Mouse (Mus musculus): ENCODE measurements around the gene Hs3st3a1. TPM values are rescaled to one million over a fixed set of nuclear protein-coding genes. Genes with fewer than 3 reads are reported as not detected.

Gene Hs3st3a1
- polyA plus RNA-seq, 1 experiment from 2014 or later = 0.11 TPM

GRCm38 (mm10) chr11:64503040-64503439 lies 67.9 kb downstream of the Hs3st3a1 start:
- 84% methylated on average over 3 of the region's 3 CpGs for WGBS
- Histone ChIP-seq H3K27me3 (ENCODE audit: control insufficient read depth, insufficient read depth, low read length) (no peaks in the 10 kb centered on the region), H3K9ac (ENCODE audit: low read length) (no peak overlapping the region), H3K4me2 (ENCODE audit: low read depth, low read length) (no peak overlapping the region), H3K4me3 (ENCODE audit: low read length) (no peak overlapping the region), H3K36me3 (ENCODE audit: control insufficient read depth, insufficient read depth) (no peaks in the 10 kb centered on the region), H3K4me1 (ENCODE audit: control insufficient read depth, insufficient read depth, low read length) (no peaks in the 10 kb centered on the region), H3K9me3 (replicated peaks; ENCODE audit: control insufficient read depth, low read length) (0 out of 2 replicates have a peak, but pooled peaks cover 5% of the 10 kb centered on the region), H3K27ac (ENCODE audit: low read length) (no peak overlapping the region)
- ATAC-seq (replicated peaks; ENCODE audit: extremely low read depth, insufficient read depth, low FRiP score) = no peak

GRCm38 (mm10) chr11:64505924-64506323 lies 70.8 kb downstream of the Hs3st3a1 start:
- no peak overlapping the region for H3K4me2 ChIP-seq (ENCODE audit: low read depth, low read length)
- H3K9me3 ChIP-seq (replicated peaks; ENCODE audit: control insufficient read depth, low read length) = 0 out of 2 replicates have a peak, but pooled peaks cover 5% of the 10 kb centered on the region
- no peak for ATAC-seq (replicated peaks; ENCODE audit: extremely low read depth, insufficient read depth, low FRiP score)
- WGBS = 72% methylated on average over 1 of the region's 1 CpGs
- no peak overlapping the region for H3K4me3 ChIP-seq (ENCODE audit: low read length)
- H3K4me1 ChIP-seq (ENCODE audit: control insufficient read depth, insufficient read depth, low read length) = no peaks in the 10 kb centered on the region
- H3K27me3 ChIP-seq (ENCODE audit: control insufficient read depth, insufficient read depth, low read length) = no peaks in the 10 kb centered on the region
- H3K36me3 ChIP-seq (ENCODE audit: control insufficient read depth, insufficient read depth) = no peaks in the 10 kb centered on the region
- H3K9ac ChIP-seq (ENCODE audit: low read length) = no peak overlapping the region
- no peak overlapping the region for H3K27ac ChIP-seq (ENCODE audit: low read length)

- 68% methylated on average over 3 of the region's 3 CpGs for WGBS
- H3K4me2 ChIP-seq (ENCODE audit: low read depth, low read length) = no peak overlapping the region
- H3K27ac ChIP-seq (ENCODE audit: low read length) = no peak overlapping the region
- H3K9ac ChIP-seq (ENCODE audit: low read length) = no peak overlapping the region
- no peaks in the 10 kb centered on the region for H3K36me3 ChIP-seq (ENCODE audit: control insufficient read depth, insufficient read depth)
- no peak overlapping the region for H3K4me3 ChIP-seq (ENCODE audit: low read length)
- H3K9me3 ChIP-seq (replicated peaks; ENCODE audit: control insufficient read depth, low read length) = 0 out of 2 replicates have a peak, but pooled peaks cover 5% of the 10 kb centered on the region
- no peaks in the 10 kb centered on the region for H3K27me3 ChIP-seq (ENCODE audit: control insufficient read depth, insufficient read depth, low read length)
- no peak for ATAC-seq (replicated peaks; ENCODE audit: extremely low read depth, insufficient read depth, low FRiP score)
- peaks cover 3% of the 10 kb centered on the region; the same call in 1 of the 2 replicates for H3K4me1 ChIP-seq (ENCODE audit: control insufficient read depth, insufficient read depth, low read length)
Observed at GRCm38 (mm10) chr11:64507024-64507423, 71.9 kb downstream of the Hs3st3a1 start.

- H3K4me3 ChIP-seq (ENCODE audit: low read length) = no peak overlapping the region
- peaks cover 3% of the 10 kb centered on the region; the same call in 1 of the 2 replicates for H3K4me1 ChIP-seq (ENCODE audit: control insufficient read depth, insufficient read depth, low read length)
- ATAC-seq (replicated peaks; ENCODE audit: extremely low read depth, insufficient read depth, low FRiP score) = no peak
- H3K9me3 ChIP-seq (replicated peaks; ENCODE audit: control insufficient read depth, low read length) = 0 out of 2 replicates have a peak, but pooled peaks cover 3% of the 10 kb centered on the region
- H3K27me3 ChIP-seq (ENCODE audit: control insufficient read depth, insufficient read depth, low read length) = no peaks in the 10 kb centered on the region
- 44% methylated on average over 2 of the region's 2 CpGs for WGBS
- H3K4me2 ChIP-seq (ENCODE audit: low read depth, low read length) = no peak overlapping the region
- H3K36me3 ChIP-seq (ENCODE audit: control insufficient read depth, insufficient read depth) = no peaks in the 10 kb centered on the region
- no peak overlapping the region for H3K9ac ChIP-seq (ENCODE audit: low read length)
- no peak overlapping the region for H3K27ac ChIP-seq (ENCODE audit: low read length)
Observed at GRCm38 (mm10) chr11:64509106-64509505, 74.0 kb downstream of the Hs3st3a1 start.

- Histone ChIP-seq H3K4me3 (ENCODE audit: low read length) (no peak overlapping the region), H3K9me3 (replicated peaks; ENCODE audit: control insufficient read depth, low read length) (no peaks in the 10 kb centered on the region), H3K4me1 (ENCODE audit: control insufficient read depth, insufficient read depth, low read length) (peaks cover 3% of the 10 kb centered on the region; the same call in 1 of the 2 replicates), H3K36me3 (ENCODE audit: control insufficient read depth, insufficient read depth) (no peaks in the 10 kb centered on the region), H3K9ac (ENCODE audit: low read length) (no peak overlapping the region), H3K27ac (ENCODE audit: low read length) (no peak overlapping the region), H3K27me3 (ENCODE audit: control insufficient read depth, insufficient read depth, low read length) (no peaks in the 10 kb centered on the region; the same call in 1 of the 2 replicates), H3K4me2 (ENCODE audit: low read depth, low read length) (no peak overlapping the region)
- no peak for ATAC-seq (replicated peaks; ENCODE audit: extremely low read depth, insufficient read depth, low FRiP score)
- 52% methylated on average over 4 of the region's 4 CpGs for WGBS
Observed at GRCm38 (mm10) chr11:64512301-64512700, 77.2 kb downstream of the Hs3st3a1 start.

- Histone ChIP-seq H3K4me3 (ENCODE audit: low read length) (no peak overlapping the region), H3K4me2 (ENCODE audit: low read depth, low read length) (no peak overlapping the region), H3K9ac (ENCODE audit: low read length) (no peak overlapping the region), H3K9me3 (replicated peaks; ENCODE audit: control insufficient read depth, low read length) (no peaks in the 10 kb centered on the region), H3K27ac (ENCODE audit: low read length) (no peak overlapping the region), H3K36me3 (ENCODE audit: control insufficient read depth, insufficient read depth) (no peaks in the 10 kb centered on the region), H3K4me1 (ENCODE audit: control insufficient read depth, insufficient read depth, low read length) (peaks cover 3% of the 10 kb centered on the region; the same call in 1 of the 2 replicates), H3K27me3 (ENCODE audit: control insufficient read depth, insufficient read depth, low read length) (no peaks in the 10 kb centered on the region; the same call in none of the 2 replicates)
- no peak for ATAC-seq (replicated peaks; ENCODE audit: extremely low read depth, insufficient read depth, low FRiP score)
- 56% methylated on average over 5 of the region's 5 CpGs for WGBS
Observed at GRCm38 (mm10) chr11:64513419-64513818, 78.3 kb downstream of the Hs3st3a1 start.

GRCm38 (mm10) chr11:64516712-64517589 lies 81.8 kb downstream of the Hs3st3a1 start:
- Histone ChIP-seq H3K36me3 (ENCODE audit: control insufficient read depth, insufficient read depth) (no peaks in the 10 kb centered on the region), H3K4me1 (ENCODE audit: control insufficient read depth, insufficient read depth, low read length) (no peaks in the 10 kb centered on the region), H3K9me3 (replicated peaks; ENCODE audit: control insufficient read depth, low read length) (no peaks in the 10 kb centered on the region), H3K27me3 (ENCODE audit: control insufficient read depth, insufficient read depth, low read length) (peaks cover 29% of the 10 kb centered on the region), H3K9ac (ENCODE audit: low read length) (no peak overlapping the region), H3K27ac (ENCODE audit: low read length) (no peak overlapping the region), H3K4me2 (ENCODE audit: low read depth, low read length) (no peak overlapping the region), H3K4me3 (ENCODE audit: low read length) (no peak overlapping the region)
- WGBS = 68% methylated on average over 9 of the region's 9 CpGs
- ATAC-seq (replicated peaks; ENCODE audit: extremely low read depth, insufficient read depth, low FRiP score) = no peak

GRCm38 (mm10) chr11:64518146-64518841 lies 83.2 kb downstream of the Hs3st3a1 start:
- H3K9ac ChIP-seq (ENCODE audit: low read length) = no peak overlapping the region
- no peak for ATAC-seq (replicated peaks; ENCODE audit: extremely low read depth, insufficient read depth, low FRiP score)
- H3K36me3 ChIP-seq (ENCODE audit: control insufficient read depth, insufficient read depth) = no peaks in the 10 kb centered on the region
- H3K4me3 ChIP-seq (ENCODE audit: low read length) = no peak overlapping the region
- no peaks in the 10 kb centered on the region for H3K4me1 ChIP-seq (ENCODE audit: control insufficient read depth, insufficient read depth, low read length)
- 65% methylated on average over 6 of the region's 6 CpGs for WGBS
- no peaks in the 10 kb centered on the region for H3K9me3 ChIP-seq (replicated peaks; ENCODE audit: control insufficient read depth, low read length)
- peaks cover 35% of the 10 kb centered on the region for H3K27me3 ChIP-seq (ENCODE audit: control insufficient read depth, insufficient read depth, low read length)
- no peak overlapping the region for H3K4me2 ChIP-seq (ENCODE audit: low read depth, low read length)
- H3K27ac ChIP-seq (ENCODE audit: low read length) = no peak overlapping the region
